Mouse (Mus musculus): ENCODE data around the gene Olfr1085.
"Not testable (repeated sequence)": the region's sequence is repeated elsewhere in the genome, so short reads cannot be mapped to it uniquely, and the experiment has no call there.

The Olfr1085 gene

DNA sequence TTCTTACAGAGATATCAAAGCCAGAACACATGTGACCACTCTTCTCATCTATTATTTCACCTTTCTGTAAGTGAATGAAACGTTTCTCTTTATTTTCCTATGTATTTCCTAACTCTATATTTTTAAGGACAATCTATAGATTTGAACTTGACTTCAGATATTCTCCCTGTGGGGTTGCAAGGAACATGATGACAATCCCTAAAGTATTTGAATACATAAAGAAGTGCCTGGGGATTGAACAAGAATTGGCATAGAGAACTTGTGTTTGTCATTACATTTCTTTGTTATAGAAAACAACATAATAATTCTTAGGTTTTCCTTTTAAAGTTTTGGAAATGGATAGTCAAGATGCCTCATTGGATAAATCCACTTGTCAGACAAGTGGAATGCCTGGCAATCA, at the start of gene Olfr1085:
Gene Olfr1085 (minus strand): TSS at position 101 of the 400 bp plus-strand sequence.
- no peak for DNase-seq (ENCODE audit: low spot score in 2 of 2)

DNA sequence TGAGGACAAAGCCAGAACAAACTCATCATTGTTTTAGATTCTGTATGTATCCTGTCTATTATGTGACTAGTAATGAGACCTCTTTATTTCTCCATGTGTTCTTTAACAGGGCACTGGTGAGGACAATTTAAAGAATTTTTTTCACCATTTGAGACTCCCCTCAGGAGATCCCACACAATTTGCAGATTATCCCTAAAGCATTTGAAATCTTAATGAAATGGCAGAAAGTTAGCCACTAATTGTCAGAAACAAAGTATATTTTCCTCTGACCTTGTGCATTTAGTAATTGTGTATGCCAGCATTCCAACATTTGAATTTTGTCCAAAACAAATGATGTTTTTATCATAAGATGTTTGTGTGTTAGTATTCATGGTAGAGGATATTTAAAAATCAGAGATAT, 36.5 kb upstream of the Olfr1085 start, which contains the start of gene Olfr1087:
Gene Olfr1087 (minus strand): TSS at position 101 of the 400 bp plus-strand sequence.
- no peak for DNase-seq (ENCODE audit: low spot score in 2 of 2)

GRCm38 (mm10) chr2:86679992-86680391, 18.2 kb upstream of the Olfr1085 start, which contains the start of gene Olfr1086:
TSS of gene Olfr1086 (minus strand) at chr2:86680092.
- no peak for DNase-seq (ENCODE audit: low spot score in 2 of 2)

DNA sequence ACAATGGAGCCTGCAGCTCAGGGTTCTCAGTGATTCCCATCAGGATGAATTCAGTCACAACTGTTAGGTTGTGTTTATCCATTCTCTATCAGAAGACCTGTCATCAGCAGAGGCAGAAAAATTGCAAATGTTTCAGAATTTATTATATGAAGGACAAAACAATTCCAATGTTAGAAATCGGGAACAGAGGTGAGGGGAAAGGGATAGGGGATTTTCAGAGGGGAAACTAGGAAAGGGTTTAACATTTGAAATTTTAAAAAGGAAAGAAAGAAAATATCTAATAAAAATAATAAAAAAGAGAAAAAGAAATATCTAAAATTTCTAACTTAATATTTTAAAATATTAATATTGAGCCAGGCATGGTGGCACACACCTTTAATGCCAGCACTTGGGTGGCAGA, 22.2 kb downstream of the Olfr1085 start, which contains the start of gene Olfr1084:
Gene Olfr1084 (minus strand): TSS at position 101 of the 400 bp plus-strand sequence.
- not testable (repeated sequence) for DNase-seq (ENCODE audit: low spot score in 2 of 2)
